Mouse (Mus musculus) hindlimb bud, embryonic 11.5 days (tissue): ENCODE measurements at regions not wholly inside any gene's neighbourhood (a gene's known extent, or its start where the extent isn't known, plus 50 kb on each side); places are given as distances from the start of the nearest gene placed in this dataset.

Experiments used
- DNase-seq: peaks from one replicate; pipeline ENCODE4 v3.0.0-alpha.2; 2012; ENCODE audit warnings: low read depth, low spot score; ENCODE audit errors: extremely low spot score

- DNase-seq = no peak
These were observed 355.5 kb downstream of the Cdh26 start for GRCm38 (mm10) chr2:178785843-178786242.

GRCm38 (mm10) chr2:178795841-178796240 is 365.5 kb downstream of the Cdh26 start:
- DNase-seq = no peak

GRCm38 (mm10) chr2:178801464-178801863 is 371.1 kb downstream of the Cdh26 start:
- DNase-seq = no peak

GRCm38 (mm10) chr2:178805283-178805682 is 375.0 kb downstream of the Cdh26 start:
- no peak for DNase-seq

- DNase-seq = no peak
These were observed 391.2 kb downstream of the Cdh26 start for GRCm38 (mm10) chr2:178821552-178821951.

- no peak for DNase-seq
These were observed 400.0 kb downstream of the Cdh26 start for GRCm38 (mm10) chr2:178830313-178830712.

- DNase-seq = no peak
These were observed 404.7 kb downstream of the Cdh26 start for GRCm38 (mm10) chr2:178834986-178835385.

- no peak for DNase-seq
These were observed 408.2 kb downstream of the Cdh26 start for GRCm38 (mm10) chr2:178838571-178838970.

- no peak for DNase-seq
These were observed 410.6 kb downstream of the Cdh26 start for GRCm38 (mm10) chr2:178840975-178841374.

GRCm38 (mm10) chr2:178842595-178842994 is 412.3 kb downstream of the Cdh26 start:
- no peak for DNase-seq

GRCm38 (mm10) chr2:178843458-178843857 is 413.1 kb downstream of the Cdh26 start:
- no peak for DNase-seq

GRCm38 (mm10) chr2:178844561-178844960 is 414.2 kb downstream of the Cdh26 start:
- no peak for DNase-seq

GRCm38 (mm10) chr2:178850320-178850719 is 420.0 kb downstream of the Cdh26 start:
- DNase-seq = no peak

GRCm38 (mm10) chr2:178850769-178851168 is 420.4 kb downstream of the Cdh26 start:
- DNase-seq = no peak

- no peak for DNase-seq
These were observed 423.7 kb downstream of the Cdh26 start for GRCm38 (mm10) chr2:178854012-178854411.

- peak; percentile 31 for DNase-seq
These were observed 424.4 kb downstream of the Cdh26 start for GRCm38 (mm10) chr2:178854760-178855159.

GRCm38 (mm10) chr2:178862620-178863019 is 432.3 kb downstream of the Cdh26 start:
- no peak for DNase-seq

- DNase-seq = peak; percentile 18
These were observed 436.8 kb downstream of the Cdh26 start for GRCm38 (mm10) chr2:178867086-178867485.

- no peak for DNase-seq
These were observed 438.8 kb downstream of the Cdh26 start for GRCm38 (mm10) chr2:178869160-178869559.

- DNase-seq = no peak
These were observed 448.1 kb downstream of the Cdh26 start for GRCm38 (mm10) chr2:178878436-178878835.

GRCm38 (mm10) chr2:178885686-178886085 is 455.4 kb downstream of the Cdh26 start:
- DNase-seq = no peak

GRCm38 (mm10) chr2:178888704-178889103 is 458.4 kb downstream of the Cdh26 start:
- no peak for DNase-seq

GRCm38 (mm10) chr2:178902397-178902796 is 472.1 kb downstream of the Cdh26 start:
- no peak for DNase-seq

GRCm38 (mm10) chr2:178909325-178909724 is 479.0 kb downstream of the Cdh26 start:
- no peak for DNase-seq
